Mouse (Mus musculus) testis, postnatal 10 days (tissue): ENCODE measurements around the gene Satb2.

Source experiments
- DNase-seq: peaks from one replicate; pipeline ENCODE4 v3.0.0; 2021; ENCODE audit warnings: low spot score

The Satb2 gene

GRCm38 (mm10) chr1:56978151-56978700 lies at the start of gene Satb2:
TSS of gene Satb2 (minus strand) at chr1:56978650.
- DNase-seq: peak; percentile 38

- DNase-seq: no peak
Observed at GRCm38 (mm10) chr1:57018941-57019340, 40.5 kb upstream of the Satb2 start.

DNA sequence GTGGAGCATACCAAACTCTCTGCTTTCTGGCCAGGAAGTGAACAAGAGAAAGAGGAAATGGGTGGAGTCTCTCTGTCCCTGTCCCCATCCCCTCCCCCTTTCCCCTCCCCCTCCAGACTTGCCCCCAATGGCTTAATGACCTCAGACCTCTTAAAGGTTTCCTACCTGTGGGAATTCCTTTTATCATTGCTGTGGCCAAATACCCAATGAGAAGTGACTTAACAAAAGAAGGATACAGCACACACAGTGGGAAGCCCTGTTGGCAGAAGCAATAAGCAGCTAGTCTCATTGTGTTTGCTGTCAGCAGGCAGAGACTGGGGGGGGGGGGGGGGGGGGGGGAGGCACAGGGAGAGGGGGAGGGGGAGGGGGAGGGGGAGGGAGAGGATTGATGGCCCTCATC lies 35.4 kb upstream of the Satb2 start:
- DNase-seq: no peak

- no peak for DNase-seq
Observed at GRCm38 (mm10) chr1:57009171-57009570, 30.7 kb upstream of the Satb2 start.

DNA sequence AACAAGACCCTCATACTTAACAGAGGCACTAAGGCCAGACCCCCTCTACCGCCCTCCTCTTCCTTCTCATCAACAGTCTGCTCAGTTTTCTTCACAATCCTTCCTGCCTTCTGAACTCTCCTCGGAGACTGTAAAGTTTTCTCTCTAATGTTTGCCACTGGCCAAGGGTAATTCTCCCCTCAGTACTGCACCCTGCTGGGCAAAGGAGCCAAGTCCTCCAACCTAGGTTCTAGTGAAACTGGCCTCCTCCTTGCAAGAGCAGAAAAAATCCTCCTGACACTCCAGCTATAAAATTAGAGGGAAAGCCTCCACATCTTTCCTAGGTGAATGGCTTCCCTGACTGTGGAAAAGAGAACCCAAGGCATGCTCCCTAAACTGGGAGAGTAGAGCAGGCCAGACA lies 16.6 kb upstream of the Satb2 start:
- DNase-seq: no peak

DNA sequence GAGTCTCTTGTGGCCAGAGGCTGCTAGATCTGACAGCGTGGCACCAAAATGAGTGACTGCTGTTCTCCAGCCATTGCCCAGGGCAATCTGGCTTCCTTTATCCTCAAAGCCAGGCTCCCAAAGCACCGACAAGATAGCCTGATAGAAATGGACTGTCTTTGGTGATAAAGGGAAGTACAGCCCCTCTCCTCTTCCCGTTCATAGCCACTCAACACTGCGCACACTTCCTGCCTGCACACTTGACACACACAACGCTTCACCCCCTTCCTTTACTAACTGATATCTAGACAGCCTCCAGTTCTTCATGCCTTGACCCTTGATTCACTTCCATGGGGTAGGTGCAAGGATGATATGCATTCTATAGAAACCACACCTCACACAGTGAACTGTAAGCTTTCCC lies 13.9 kb upstream of the Satb2 start:
- DNase-seq: no peak

DNA sequence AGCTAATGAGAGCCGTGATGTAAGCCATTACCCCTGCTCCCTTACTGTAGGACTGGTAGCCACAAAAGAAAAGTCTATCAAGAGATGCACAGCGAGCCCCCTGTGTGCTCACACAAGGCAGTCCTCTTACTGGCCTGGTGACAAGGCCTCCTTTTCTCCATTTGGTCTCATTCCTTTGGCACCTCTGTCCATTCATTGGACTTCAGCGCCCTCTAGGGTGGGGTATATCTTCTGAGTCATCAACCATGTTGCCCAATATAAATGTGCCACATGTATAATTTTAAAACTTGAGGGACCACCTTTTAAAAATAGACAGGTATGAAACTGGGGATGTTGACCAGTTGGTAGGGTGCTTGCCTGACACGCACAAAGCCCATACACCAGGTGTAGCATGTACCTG lies 13.2 kb upstream of the Satb2 start:
- DNase-seq: no peak

- peak; percentile 36 for DNase-seq
Observed at GRCm38 (mm10) chr1:56984483-56984810, 6.0 kb upstream of the Satb2 start.

GRCm38 (mm10) chr1:56983771-56984482 lies 5.5 kb upstream of the Satb2 start:
- no peak for DNase-seq

DNA sequence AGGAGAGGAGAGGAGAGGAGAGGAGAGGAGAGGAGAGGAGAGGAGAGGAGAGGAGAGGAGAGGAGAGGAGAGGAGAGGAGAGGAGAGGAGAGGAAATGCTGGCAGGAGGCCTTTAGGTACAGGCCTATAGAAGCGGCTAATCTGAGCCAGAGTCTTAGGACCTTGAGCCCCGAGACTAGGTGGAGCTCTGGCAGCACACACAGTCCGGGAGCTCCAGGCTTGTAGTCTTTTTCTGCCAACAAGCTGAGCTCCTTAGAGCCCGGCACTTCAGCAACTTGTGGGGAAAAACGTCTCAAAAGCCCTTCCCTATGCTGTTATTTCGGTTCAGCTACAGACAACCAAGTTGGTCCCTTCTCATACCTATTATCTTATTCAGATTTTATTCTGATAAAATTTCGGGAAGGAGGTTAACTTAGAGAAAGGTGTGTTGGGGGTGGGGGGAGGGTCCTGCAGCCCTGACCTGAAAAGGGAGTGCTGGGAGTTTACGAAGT lies 4.7 kb upstream of the Satb2 start:
- DNase-seq: peak; percentile 39

GRCm38 (mm10) chr1:56982631-56983030 lies 4.2 kb upstream of the Satb2 start:
- DNase-seq: no peak

GRCm38 (mm10) chr1:56981947-56982555 lies 3.6 kb upstream of the Satb2 start:
- DNase-seq: no peak

- DNase-seq: no peak
Observed at GRCm38 (mm10) chr1:56981508-56981907, 3.1 kb upstream of the Satb2 start.

- peak; percentile 37 for DNase-seq
Observed at GRCm38 (mm10) chr1:56980631-56981275, 2.3 kb upstream of the Satb2 start.

DNA sequence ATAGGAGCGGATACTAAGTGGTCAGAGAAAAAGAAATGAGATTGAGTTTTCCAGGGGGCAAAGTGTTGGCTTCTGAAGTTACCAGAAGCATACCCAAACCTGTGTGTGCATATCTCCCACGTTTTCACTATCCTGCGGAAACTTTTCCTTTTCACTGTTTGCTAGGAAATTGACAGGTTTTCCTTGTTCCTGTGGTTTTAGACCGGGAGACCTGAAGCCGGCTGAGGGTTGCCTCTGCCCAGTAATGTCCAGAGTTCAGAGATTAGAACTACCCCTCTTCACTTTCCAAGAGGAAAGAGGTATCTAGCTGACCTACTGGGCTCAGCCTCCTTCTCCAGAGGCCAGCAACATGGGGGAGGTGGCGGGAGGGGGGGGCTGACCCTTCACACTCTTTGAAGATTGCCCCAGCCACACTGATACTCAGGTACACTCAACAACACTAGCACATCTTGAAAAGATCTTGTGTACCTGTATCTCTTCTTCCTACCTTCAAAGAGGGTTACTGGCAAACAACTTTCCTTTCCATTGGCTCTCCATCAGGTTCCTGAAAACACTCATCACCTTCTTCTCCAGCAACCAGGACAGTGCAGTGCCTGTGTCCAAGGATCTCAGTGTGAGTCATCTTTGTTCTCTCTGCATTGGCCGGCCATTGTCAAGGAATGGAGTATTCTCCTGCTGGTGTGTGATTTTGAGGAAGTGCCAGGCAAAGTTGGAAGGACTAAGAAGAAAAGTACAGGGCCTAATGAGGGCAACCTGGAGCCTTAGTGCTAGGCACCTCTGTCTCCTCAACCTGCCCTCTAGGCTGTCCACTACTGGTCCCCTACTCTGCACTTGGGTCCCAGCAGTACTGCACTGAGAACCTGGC lies 1.3 kb upstream of the Satb2 start:
- DNase-seq: no peak

DNA sequence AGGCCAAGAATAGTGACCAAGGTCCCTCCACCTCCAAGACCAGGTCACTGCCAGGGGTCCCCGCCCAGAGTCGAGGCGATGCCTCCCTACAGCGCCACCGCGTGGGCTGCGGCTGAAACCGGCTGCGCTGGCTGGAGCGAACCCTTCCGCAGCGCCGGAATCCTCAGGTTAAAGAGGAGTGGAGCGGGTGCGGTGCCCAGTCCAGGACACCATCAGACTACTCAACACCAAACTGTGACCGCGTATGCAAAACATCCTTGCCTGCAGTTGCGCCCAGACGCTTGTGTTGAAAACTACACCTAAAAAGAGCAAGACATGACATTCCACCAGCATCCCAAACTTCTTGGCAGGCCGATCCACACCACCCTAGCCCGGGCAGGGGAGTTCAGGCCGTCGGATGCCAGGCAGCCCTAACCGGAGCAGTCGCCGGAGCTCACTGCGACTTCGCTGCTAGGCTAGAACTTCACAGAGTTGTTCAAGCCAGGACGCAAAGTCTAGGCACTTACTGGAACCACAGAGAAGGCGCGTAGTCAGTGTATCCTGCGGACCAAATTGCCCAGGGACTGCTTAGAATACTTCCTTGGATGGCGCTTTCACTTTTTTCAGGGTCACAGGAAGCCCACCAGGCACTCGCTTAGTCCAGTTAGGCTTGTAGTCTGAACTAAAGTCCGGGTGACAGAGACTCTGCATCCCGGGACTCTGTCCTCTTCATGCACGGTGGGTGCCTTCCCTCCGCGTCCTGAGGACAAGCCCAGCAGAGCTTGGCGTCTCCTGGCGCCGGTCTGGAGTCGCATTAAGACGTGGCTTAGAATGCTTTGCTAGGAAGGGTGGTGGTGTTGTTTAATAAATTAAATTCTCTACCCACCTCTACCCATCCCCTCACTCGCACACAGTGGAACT lies 999 bp downstream of the Satb2 start:
- DNase-seq: peak; percentile 81

GRCm38 (mm10) chr1:56976825-56977104 lies 1.7 kb downstream of the Satb2 start:
- DNase-seq: no peak

GRCm38 (mm10) chr1:56976044-56976824 lies 2.2 kb downstream of the Satb2 start:
- DNase-seq: peak; percentile 38

DNA sequence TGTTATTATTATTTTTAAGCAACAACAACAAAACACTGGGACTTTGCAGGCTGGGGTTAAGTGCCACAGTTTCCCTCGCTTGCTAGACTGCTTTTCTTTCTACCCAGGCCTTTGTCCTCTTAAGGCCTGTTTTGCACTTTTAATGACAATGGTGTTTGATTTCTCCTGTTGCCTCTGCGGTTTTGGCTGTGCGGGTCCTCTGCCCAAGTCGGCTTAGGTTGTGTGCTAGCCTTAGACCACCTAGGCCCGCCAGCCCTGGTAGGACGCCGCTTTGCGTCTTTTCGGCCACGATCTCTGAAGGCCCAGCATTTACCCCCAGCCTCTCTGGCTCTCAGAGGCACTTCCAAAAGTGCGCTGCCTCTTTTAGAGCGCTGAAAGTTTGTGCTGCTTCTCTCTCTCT lies 2.9 kb downstream of the Satb2 start:
- DNase-seq: peak; percentile 39

DNA sequence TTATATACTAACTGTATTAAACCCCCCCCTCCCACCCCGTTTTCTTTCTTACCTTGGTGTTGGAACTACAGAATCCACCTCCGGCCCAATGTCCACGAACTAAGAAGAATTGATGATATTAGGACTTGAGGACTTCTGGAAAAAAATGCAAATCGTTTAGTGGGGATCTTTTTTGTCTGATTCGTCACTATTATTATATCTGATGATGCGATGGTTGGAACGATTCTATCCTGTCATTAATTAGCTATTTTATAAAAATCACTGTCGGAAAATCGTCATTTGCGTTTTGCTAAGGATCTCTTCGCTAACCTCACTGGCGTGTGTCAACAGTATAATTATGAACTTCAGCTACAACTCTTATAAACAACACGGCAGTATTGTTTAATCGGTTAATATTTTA lies 4.3 kb downstream of the Satb2 start:
- no peak for DNase-seq

DNA sequence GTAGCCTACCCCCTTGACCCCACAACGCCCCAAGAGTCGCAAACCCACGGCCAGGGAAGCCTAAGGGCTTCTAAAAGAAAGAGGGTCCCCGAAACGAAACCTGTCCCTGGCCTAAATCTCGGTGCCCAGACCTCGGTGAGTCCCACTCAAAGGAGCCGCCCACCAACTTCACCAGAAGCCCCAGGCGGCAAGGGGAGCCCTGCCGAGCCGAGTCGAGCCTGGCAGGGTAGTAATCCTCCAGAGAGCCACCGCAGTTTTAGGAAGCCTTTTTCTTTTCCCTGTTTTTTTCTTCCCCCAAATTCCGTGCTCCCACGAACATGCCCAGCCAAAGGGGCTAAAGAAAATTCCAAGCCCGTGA lies 4.9 kb downstream of the Satb2 start:
- no peak for DNase-seq
